Mouse (Mus musculus) c-Kit-positive CD71-negative TER-119-negative erythroid progenitor cells, embryonic 14.5 days (primary cell): ENCODE results near the gene Ripor3.

ENCODE experiments used
- DNase-seq: peaks from one replicate; pipeline ENCODE4 v3.0.0-alpha.2; 2013; ENCODE audit warnings: low read depth

Gene Ripor3

DNA sequence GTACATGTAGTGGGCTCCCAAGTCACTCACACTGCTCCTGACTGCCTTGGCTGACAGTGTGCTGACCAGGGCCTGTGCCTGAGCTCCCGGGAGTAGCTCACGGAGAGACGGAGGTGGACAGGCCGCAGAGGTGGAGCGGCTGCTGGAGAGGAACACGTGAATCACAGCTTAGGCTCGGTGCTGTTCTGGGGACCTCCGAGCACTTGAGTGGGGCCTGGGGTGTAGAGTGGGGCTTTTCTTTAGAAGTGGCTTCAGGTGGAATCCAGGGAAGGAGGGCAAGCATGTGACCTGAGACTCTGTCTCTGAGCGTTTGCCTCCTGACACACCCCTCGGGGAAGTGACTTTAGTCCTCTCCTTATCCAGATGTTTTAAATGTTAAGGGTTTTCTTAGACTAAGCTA, 56.6 kb downstream of the Ripor3 start:
- no peak for DNase-seq

GRCm38 (mm10) chr2:167951301-167952211, 58.9 kb downstream of the Ripor3 start:
- DNase-seq = no peak

DNA sequence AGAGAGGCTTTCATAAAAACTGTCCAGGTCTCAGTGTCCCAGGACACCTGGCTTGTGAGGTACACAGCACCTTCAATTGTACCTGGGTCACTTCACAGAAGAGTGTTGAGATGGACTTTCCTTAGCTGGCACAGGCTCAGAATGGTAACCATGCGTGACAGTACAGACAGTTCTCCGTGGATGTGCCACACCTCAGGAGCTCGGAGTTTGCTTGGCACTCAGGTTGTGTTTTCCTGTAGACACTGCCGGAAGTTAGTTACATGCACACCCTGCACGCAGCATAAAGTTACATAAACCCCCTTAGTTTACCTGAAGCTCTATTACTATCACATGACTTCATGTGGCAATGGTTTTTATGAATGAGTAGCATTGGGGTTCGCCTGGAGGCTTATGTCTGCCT, 59.7 kb downstream of the Ripor3 start:
- DNase-seq = no peak

- DNase-seq = no peak
Observed at GRCm38 (mm10) chr2:167949808-167950207, 60.6 kb downstream of the Ripor3 start.

GRCm38 (mm10) chr2:167949250-167949649, 61.2 kb downstream of the Ripor3 start:
- no peak for DNase-seq

DNA sequence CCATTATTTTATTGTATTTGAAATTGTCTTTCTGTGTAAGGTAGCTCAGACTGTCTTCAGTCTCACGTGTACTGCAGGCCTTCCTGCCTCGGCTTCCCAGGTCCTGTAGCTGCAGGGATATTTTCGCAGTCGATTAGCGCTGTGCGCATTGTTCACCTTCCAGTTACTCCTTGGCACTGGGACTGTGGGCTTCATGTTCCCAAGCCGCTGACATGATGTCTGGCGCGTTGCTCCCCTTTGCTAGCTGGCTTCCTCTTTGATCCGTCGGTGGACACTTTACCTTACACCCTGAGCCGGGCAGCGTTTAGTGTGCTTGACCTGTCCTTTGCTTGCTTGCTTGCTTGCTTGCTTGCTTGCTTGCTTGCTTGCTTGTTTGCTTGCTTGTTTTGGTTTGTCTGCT, 61.9 kb downstream of the Ripor3 start:
- DNase-seq = no peak

DNA sequence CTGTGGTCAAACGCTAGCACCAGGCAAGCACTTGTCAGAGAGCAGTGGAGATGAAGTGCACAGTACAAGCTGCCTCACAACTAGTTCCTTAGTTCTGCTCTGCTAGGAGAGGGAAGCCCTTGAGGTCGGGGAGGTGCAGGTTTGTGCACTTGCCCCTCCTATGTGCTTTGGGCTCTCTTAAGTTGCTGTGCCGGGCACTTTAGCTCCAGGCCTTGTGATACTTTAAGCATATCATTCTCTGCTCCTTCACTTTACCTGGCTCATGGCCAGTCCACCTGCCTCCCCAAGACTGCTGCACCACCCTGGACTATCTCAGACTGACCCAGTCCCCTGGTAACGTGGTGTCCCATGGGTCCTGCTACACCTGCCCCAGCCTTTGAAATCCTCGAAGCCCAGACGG, 62.4 kb downstream of the Ripor3 start:
- no peak for DNase-seq

GRCm38 (mm10) chr2:167947251-167947650, 63.2 kb downstream of the Ripor3 start:
- no peak for DNase-seq

DNA sequence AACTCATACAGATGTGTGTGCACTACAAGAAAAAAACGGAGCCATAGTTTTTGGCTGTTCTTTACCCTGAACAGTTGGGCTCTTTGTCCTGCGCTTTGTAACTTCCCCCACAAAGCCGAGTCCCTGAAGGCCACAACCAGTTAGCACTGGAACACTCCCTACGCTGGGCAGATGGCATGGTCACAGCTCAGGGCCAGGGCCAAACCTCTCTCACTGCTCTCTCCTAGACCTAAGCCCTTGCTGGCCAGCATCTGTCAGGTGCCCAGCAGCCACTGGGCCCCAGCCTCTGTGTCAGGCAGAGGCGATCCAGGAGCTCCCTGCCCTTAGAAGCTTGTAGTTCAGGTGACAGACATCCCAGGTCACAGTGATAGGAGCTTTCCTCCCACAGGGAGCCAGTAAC, 65.0 kb downstream of the Ripor3 start:
- no peak for DNase-seq

DNA sequence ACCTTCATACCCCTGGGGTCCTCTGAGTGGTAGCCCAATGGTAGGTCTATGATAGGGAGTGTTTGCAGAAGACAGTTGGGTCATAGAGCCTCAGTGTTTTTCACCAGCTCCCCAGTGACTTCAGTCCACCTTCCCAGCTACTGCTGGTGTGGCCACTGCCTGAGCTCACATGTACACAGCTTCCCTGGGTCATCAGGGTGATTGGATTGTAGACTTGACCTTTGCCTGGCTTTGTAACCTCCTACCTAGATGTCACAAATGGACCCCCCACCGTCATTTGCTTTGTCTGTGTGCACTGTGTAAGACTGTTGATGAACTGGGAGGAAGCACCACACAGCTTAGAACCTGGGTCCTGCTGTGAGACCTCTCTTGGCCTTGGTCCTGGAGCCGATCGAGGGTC, 66.2 kb downstream of the Ripor3 start:
- DNase-seq = no peak

- no peak for DNase-seq
Observed at GRCm38 (mm10) chr2:167942926-167943633, 67.3 kb downstream of the Ripor3 start.

- no peak for DNase-seq
Observed at GRCm38 (mm10) chr2:167942199-167942925, 68.1 kb downstream of the Ripor3 start.

GRCm38 (mm10) chr2:167941745-167942176, 68.7 kb downstream of the Ripor3 start:
- no peak for DNase-seq

- no peak for DNase-seq
Observed at GRCm38 (mm10) chr2:167941320-167941719, 69.1 kb downstream of the Ripor3 start.

DNA sequence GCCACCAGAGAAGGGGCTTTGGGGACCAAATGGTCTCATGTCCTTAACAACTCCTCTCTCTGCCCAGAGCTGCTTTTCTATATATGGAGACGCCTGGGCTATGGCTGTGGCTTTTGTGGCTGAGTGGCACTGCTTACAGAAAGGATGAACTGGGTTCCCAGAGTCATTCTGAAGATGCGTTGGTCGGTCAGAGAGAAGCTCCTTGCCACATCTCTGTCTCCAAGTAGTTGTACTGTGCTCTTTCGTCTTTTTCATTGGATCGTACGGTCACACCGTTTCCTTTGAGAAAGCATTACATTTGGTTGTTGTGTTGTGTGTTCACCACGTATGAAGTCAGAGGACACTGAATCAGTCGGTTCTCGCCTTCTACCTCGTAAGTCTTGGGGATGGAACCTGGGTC, 69.8 kb downstream of the Ripor3 start:
- DNase-seq = no peak

- no peak for DNase-seq
Observed at GRCm38 (mm10) chr2:167939632-167940399, 70.6 kb downstream of the Ripor3 start.

- no peak for DNase-seq
Observed at GRCm38 (mm10) chr2:167939204-167939603, 71.2 kb downstream of the Ripor3 start.

DNA sequence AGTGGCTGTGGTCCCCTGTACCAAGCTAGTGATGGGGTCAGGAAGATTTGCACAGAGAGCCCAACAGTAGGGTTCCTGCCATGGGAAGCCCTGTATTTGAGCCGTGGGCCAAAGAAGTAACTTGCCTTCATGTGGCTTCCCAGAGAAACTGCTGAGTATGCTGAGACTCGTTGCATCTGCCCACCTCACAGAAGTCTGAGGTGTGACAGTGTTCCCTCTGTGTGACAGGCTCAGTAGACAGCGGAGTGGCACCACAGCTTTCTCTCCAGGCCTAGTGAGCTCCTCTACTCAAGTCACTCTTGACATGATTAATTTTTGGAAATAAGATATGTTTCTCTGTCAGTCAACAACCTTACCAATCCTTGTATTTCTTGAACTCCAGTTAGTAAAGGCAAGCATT, 71.6 kb downstream of the Ripor3 start:
- DNase-seq = no peak

GRCm38 (mm10) chr2:167935956-167936355, 74.5 kb downstream of the Ripor3 start:
- DNase-seq = no peak

- no peak for DNase-seq
Observed at GRCm38 (mm10) chr2:167933397-167933796, 77.0 kb downstream of the Ripor3 start.

DNA sequence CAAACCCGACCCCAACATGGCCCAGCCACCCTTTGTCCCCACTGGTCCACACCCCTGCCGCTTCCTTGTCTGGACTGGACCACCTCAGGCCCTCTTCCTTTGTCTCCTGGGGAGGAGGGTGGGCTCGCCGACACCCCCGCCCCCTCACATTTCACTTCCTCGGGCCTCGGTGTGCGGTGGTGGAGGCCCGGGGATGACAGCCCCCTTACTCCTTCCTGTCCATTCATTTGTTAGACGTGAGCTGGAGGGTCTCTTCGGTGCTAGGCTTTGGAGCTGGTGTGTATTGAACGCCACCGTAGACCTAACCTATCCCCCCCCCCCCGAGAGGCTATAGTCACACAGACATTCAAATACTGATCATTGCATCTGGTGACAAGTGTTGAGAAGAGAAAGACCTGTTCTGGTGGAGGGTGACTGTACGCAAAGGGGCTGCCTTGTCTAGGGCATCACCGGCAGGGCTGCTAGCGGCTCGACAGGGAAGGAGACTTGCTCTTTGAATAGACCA, 77.6 kb downstream of the Ripor3 start:
- no peak for DNase-seq
